Mouse (Mus musculus) heart, postnatal 10 days (tissue): Measurements from ENCODE around the gene Schip1. TPM values are rescaled to one million over a fixed set of nuclear protein-coding genes. Genes with fewer than 3 reads are reported as not detected.
"Not testable (repeated sequence)": the region's sequence is repeated elsewhere in the genome, so short reads cannot be mapped to it uniquely, and the experiment has no call there.

Source experiments
- DNase-seq, 2 experiments: peaks; one replicate each; pipeline ENCODE4 v3.0.0; 2021
- intact Hi-C: fragments of 180-260 bp; cut with DNase I; formaldehyde crosslinking; loops from one replicate; pipeline ENCODE4 v1.15.1; 2025
- total RNA-seq, 2 experiments: library from RNA; stranded (reverse); gene quantifications; 2 replicates each; pipeline ENCODE4 v1.2.3; 2021

The Schip1 gene
- total RNA-seq: 100 to 1,000 TPM; 170 to 173 TPM

DNA sequence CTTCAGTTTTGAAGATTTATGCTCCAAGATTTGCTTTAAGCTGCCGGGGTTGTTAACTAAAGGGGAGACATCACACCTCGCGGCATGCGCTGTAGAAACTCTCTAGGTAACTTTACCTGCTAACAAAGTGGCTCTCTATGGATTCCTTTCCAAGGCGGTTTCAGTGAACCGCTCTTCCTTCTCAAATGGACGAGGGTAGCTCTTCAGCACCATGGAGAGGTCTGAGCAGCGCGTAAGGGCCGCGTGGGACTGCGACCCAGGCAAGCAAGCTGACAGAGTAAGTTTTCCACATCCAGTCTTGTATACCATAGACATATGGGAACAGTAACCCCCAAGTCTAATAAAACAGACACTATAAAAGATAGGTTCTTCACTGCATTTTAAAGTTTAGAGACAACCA, at the start of gene Schip1:
Schip1 (plus strand) TSS at position 72 of the 400 bp plus-strand sequence.
- peak; percentile 63 to 76 for DNase-seq
- intact Hi-C loops: no loop called here

DNA sequence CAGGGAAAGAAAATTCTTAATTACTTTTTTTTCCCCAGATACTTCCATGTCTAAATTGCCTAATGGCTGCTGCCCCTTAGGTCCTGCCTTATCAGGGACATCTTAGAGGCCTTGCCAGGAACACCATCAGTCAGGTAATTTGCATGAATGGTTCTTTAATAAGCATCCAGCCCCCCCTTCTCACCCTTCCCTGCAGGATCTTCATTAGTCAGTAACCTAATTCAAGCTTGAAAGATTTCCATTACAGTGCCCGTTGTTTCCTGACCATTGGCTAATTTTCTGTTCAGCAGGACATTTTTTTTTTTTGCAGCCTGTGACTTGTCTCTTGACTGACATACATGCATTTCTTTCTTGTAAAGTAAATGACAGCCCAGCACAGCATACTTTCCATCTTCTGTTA, 48.8 kb upstream of the Schip1 start:
- no peak for DNase-seq

DNA sequence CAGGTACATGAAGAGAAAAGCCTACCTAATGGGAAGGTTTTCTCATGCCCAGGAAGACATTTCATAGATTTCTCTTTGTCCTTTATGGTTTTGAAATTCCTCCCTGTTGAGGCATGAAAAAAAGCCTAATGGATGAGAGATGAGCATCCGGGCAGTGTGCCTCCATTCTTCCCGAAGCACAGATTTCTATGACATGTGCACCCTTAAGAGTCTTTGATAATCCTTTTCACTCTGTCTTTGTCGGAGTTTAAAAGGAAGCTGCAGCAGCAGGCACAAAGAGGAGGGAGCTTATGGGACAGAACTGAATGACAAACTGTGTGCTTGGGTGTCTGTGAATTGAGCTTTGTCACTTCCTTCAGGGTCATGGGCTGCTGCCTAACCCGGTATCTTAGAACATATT, 45.2 kb upstream of the Schip1 start:
- DNase-seq: no peak
- intact Hi-C loops: no loop called here

More for the DNA sequence above, 48.8 kb upstream of the Schip1 start:
- intact Hi-C loops: no loop called here

DNA sequence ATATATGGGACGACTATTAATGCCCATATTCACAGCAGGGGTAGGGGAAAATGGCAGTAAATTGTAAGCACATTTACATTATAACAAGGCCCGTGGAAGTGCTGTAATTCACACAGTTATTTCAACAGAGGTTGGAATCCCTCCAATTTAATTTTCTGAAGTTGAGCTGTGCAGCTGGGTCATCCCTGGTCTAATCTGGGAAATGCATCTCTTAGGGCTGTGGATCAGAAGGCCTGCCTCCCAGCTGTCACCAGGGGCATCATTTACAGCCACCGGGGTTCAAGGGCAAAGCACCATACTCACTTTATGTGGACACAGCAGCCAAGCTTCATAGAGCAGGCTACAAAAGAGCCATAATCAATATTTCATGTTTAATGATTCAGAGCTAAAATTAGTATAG, 28.5 kb upstream of the Schip1 start:
- DNase-seq: no peak
- intact Hi-C loops: no loop called here

DNA sequence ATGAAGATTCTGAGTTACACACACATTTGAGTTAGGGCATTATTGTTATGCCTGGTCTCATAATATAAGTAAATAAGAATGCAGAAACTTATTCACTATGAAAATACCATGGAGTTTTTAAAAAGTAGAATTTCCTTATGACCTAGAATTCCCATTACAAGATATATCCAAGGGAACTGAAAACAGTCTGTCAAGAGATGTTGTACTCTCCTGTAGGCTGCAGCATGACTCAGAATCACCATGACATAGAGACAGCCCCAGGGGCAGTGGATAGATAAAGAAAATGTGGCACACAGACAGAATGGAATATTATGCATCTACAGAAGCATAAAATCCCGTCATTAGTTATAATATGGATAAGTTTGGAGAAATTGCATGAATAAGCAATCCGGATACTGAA, 21.7 kb upstream of the Schip1 start:
- no peak for DNase-seq
- intact Hi-C loops: no loop called here

DNA sequence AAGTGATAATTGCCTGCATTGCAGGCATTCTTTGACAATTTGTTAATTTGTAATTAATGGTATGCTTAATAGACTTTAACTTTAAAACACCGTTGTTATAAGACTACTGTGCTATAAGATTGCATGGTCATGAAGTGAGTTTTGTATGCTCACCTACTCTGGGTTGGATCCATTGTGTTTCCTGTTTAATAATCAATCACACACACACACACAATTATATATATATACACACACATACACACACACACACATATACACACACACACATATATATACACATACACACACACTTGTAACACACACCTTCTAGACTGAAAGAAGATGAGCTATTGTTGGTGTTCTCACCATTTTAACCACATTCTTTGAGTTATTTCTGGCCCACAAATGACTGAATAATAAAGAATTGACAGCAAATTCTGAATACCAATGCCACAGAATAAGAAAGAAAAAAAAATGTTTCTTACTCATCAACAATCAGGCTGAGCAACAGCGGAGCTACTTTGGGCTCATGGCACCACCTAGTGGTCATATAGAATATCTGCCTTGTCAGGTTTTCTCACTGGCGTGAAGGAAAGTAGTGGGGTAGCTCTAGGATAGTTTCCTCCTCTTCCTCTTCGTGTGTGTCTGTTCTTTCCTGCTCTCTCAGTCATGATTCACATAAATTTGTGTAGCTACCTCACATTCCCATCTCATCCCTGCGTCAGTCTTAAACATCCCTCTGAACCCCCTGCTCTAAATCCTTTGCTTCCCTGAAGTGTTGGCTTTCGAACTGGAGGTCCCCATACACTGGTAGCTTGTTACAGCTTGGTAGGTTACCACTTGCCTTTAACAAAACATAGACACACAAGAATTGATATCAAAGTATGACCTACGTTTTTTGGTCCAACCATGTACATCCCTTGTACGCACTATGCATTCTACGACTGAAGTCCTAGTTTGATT, 18.9 kb upstream of the Schip1 start:
- intact Hi-C loops: loop anchor here (2.0 kb wide), 2 partner anchors 421 to 533 kb away; no protein-coding TSS in a partner anchor
- peak; percentile 34 to 65 for DNase-seq

DNA sequence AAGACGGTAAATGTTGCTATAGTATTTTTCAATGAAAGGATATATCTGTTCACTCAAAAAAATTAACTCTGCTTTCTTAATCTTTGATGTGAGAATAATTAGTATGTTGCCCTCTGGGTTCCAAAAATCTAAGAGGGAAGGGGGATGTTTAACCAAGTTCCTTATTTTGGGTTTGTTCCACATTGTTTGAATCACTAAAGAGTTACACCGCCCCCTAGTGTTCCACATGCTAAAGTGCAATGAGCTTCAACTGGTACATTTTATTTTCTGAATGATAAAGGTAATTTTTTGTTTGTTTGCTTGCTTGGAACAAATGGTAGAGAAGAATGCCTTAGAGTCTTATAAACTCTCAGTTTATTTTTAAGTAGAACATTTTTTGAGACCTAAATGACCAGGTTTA, 11.1 kb upstream of the Schip1 start:
- intact Hi-C loops: loop anchor here (10.0 kb wide), 1 partner anchor 411 kb away; no protein-coding TSS in a partner anchor
- DNase-seq: peak in 1 of 2 experiments; percentile 29

DNA sequence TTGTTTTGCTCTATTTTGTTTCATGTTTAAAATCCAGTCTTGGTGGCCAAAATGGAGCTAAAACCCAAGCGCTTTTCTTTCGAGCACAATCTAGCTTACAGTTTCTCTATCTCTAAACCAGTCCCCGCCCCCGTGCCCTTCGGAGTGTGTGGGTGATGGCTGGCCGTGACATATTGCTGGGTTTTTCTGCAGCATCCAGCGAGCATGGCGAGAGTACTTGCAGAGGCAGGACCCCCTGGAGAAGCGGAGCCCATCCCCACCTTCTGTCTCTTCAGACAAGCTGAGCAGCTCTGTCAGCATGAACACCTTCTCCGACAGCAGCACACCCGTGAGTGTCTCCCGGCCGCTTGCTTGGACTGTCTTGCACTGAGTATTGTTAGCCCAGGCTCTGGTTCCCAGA, 9.5 kb upstream of the Schip1 start:
- DNase-seq: no peak

DNA sequence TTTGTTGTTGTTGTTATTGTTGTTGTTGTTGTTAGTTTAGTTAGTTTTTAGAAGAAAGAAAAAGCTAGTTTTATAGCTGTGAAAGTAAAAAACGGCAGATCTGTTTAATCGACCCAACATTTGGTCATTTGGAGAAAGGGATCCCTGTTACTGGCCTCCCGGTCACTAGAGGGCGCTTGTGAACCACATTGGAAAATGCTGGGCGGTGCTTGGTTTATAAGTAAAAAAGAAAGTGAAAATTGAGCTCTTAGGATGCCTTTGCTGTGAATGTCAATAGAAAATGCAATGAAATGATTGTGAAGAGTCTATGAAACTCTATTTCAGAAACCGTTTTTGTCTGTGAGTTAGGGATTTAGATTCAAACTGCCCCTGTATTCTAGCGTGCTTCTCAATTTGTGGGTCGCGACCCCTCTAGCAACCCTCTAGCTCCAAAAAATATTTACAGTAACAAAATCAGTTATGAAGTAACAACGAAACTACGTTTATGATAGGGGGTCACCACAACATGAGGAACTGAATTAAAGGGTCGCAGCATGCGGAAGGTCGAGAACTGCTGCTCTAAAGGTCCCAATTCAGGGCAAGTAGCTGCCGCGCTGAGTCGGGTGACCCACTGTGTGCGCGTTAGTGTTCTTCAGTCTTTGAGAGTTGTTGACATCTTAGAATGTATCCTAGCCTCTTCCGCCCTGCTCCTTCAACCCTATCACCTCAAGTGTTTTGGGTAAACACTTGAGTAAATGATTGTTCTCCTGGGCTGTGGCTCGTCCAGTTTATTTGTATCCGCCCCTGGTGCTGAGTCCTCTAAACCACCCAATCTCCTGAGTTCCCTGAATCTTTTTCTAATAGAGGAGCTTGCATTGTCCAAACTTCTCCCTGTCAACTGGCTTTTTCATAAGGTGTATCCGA, 8.0 kb upstream of the Schip1 start:
- DNase-seq: peak; percentile 66 to 87
- intact Hi-C loops: loop anchor here (1.0 to 10.0 kb wide), 5 partner anchors 408 to 655 kb away; no protein-coding TSS in a partner anchor

More for the DNA sequence above, 9.5 kb upstream of the Schip1 start:
- intact Hi-C loops: loop anchor here (5.0 to 10.0 kb wide), 2 partner anchors 410 to 562 kb away; no protein-coding TSS in a partner anchor

DNA sequence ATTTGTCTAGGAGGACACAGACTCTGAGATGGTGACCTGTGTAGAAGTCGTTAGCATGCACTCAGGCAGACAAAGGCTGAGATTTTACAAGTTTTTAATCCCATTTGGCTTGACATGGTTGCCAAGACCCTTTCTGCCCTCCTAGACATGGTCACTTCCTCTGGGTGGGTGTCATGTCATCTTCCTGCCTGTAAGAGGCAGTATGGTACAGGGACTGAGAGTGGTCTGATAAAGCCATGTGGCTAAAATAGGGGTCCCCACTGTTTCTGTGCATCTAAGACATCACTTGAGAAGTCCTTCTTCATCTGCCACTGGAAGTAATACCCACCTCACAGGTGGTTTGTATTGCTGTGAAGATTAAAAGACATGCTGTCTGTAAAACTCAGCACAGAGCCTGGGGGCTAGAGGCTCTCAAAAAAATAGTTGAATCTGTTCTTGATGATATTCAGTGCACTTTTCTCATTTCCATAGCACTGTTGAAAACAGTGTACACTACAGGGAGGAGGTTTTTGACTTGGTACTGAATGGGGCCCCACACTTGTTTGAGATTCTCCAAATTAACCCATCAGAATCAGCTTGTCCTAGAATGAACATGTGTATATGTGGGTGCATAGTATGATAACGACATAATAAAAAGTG, 5.3 kb upstream of the Schip1 start:
- DNase-seq: peak; percentile 29 to 50
- intact Hi-C loops: loop anchor here (5.0 to 10.0 kb wide), 2 partner anchors 406 to 558 kb away; no protein-coding TSS in a partner anchor

DNA sequence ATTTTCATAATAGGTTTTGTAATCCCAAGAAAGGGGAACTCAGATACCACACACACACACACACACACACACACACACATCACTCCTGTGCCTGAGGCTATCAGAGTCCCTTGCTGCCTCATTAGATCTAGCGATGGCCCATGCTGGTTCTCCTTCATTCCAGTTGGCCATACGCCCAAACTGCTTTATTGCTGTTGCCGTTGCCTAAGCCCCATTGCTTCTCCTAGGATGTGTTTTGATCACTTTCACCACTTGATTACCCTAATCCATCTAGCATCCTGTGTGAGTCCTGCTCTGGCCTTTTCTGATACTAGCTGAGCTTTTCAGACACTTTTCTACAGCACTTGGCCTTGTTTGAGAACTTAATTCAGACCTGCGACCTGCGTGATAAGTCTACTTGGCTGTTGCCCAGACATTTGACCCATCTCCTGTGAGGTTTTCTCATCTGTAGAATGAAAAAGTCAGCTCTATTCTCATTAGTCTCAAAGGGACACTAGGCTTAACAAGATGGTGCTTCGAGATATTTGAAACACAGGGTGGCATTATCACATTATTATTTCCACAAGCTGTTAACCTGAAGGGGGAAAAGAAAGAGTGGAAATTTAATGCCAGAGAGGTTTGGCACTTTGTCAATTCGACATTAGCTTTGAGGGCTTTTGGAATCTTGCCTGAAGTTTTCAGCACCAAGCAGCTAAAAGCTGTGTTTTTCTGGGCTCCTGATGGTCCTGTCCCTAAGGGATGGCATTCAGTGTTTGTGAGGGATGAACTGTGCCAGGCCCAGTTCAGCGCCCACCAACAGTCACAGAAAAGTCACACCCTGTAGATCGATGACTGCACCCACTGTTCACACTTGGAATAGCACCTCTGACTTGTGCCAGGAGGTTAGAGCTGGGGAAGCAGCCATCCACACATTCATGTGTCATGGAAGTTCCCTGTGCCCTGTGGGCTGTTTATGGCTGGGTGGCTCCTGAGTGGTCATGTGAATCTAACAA, 7.1 kb downstream of the Schip1 start:
- intact Hi-C loops: no loop called here
- DNase-seq: no peak

DNA sequence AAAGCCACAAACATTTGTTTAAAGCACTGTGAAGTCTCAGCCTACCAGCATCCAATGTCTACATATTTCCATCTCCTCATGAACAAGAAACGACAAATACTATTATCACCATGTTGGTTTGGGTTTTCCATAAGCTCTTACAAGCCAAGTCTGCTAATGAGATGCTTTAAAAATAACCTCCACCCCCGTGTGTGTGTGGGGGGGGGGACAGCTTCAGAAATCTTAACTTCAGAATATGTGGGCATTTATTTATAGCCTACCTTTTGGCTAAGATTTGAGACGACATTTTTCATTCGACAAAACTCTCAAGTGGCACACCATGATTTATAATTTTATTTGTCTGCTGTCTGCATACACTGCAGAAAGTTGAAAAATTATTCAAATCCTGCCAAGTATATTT, 12.8 kb downstream of the Schip1 start:
- DNase-seq: no peak
- intact Hi-C loops: no loop called here

DNA sequence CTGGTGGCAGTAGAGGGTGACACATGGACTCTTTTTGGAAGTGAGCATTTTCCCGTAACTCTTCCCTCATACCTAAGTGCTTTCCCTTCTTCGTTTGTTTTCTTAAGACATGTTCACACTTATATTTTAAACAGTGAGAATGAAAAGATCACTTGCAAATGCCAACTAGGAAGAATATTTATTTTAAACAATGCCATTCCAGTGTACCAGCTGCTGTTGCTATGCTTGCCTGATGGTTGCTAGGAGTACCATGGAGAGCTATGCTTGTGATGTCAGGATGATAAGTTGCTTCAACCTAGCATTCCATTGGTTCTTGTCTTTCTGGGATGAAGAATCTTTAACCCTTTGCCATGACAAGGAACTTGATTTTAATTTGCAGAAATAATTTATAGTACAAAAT, 20.4 kb downstream of the Schip1 start:
- DNase-seq: no peak
- intact Hi-C loops: no loop called here

DNA sequence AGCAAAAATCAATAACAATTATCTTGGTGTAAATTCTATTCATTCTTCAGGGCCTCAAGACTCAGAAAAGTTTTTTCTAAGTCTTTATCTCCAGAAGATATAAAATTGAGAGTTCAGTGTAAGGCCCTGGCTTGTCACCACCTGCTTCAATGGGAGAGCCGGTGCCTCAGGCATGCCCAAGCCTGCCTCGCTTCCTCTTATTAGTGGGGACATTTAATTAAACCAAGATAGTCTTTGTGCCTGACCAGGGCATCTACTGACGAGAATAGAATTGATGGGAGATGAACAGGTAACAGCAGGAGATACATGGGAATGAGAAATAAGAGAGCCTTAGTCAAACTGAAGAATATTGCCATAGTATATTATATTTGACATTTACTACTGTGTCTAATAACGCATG, 27.5 kb downstream of the Schip1 start:
- intact Hi-C loops: no loop called here
- DNase-seq: no peak

DNA sequence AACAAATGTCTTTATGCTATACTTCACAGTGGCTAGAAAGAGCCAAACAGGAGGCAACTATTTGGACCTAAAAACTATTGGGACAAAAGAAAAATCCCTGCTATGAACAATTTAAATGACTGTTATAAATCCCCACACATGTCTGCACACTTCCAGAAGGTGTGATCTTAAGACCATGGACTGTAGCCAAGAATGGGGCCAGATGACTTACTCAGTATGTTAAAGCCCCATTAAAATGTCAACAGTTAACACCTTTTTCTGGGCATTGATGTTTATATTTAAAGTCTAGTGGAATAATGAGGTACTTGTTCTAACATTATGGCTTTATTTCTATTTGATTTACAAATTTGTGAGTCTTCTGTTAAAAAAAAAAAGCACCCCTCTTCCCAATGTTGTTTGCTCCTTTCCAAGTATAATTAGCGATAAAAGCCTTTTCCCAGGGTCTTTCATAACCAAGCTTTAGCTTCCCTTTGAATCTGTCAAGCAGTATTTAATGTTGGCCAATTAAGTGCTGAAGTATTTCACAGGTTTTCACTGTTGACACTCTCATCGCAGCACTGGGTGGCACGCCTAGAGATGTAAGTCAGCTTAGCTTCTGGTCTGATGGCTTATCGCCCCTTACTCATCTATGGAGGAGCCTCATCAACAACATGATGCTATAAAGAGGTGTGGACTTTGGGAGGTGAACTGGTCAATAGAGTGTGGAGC, 32.3 kb downstream of the Schip1 start:
- intact Hi-C loops: no loop called here
- DNase-seq: no peak

DNA sequence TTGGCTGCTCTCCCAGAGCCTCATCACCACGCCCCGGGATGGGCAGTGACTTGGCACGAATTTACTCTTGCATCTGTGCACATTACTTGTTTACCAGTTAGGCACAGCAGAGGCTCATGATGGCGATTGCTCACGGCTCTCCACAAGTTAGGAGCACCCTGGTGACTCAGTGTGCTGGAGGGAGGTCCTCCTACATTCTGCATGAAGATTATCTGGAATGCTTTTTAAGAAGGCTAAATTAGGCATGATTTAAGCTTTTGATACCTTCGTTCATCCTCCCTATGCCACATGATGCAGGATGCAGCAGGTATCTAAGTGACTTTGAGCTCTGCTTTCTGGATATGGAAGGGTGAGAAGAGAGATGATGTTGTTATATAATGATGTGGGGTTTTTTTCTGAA, 35.0 kb downstream of the Schip1 start:
- intact Hi-C loops, DNase-seq: not testable (repeated sequence)

DNA sequence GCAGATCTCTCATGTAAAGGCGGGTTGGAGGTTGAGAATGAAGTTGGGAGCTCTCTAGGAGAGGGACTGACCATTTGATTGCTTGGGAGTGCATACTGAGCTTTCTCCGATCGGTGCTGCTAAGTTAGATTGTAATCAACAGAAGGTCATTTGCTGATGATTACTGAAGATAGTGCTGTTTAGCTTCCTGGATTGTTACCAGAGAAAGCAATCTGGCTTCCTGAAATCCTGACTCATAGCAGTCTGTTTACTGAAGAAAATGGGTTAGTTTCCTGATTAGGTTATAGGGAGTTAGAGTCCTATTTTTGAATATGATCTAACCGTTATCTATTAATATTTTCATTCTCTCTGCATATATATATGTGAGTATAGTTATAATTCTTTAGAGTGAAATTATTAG, 36.7 kb downstream of the Schip1 start:
- DNase-seq: no peak
- intact Hi-C loops: no loop called here

DNA sequence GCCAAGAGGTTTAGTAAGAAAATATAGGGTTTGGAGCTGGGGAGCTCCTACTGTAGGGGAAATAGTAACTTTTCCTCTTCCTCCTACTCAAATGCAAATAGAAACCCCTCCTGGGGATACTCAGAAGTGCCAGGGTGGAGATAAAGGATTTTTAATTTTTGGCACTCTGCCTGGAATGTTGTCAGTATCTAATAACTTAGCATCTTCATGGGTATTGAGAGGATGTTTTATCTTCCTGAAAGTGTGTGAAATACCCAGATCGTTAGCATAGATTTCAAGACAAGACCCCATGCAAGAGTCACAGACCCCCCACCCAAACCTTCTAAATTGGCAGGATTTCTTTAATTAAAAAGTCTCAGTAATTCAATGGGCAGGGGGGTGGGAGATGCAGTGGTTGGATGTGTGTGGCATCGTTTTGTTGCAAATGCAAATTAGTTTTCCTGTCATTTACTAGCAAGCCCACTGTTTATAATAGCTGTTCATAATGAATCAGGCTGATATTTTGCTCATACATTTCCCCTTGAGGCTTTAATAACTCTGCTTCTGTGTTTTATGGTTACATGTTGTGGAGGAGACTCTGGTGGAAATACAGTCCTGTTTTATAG, 40.6 kb downstream of the Schip1 start:
- no peak for DNase-seq
- intact Hi-C loops: no loop called here
